Mouse (Mus musculus): ENCODE data around the gene Tgif2lx2.
"Not testable (repeated sequence)": the region's sequence is repeated elsewhere in the genome, so short reads cannot be mapped to it uniquely, and the experiment has no call there.

The Tgif2lx2 gene

DNA sequence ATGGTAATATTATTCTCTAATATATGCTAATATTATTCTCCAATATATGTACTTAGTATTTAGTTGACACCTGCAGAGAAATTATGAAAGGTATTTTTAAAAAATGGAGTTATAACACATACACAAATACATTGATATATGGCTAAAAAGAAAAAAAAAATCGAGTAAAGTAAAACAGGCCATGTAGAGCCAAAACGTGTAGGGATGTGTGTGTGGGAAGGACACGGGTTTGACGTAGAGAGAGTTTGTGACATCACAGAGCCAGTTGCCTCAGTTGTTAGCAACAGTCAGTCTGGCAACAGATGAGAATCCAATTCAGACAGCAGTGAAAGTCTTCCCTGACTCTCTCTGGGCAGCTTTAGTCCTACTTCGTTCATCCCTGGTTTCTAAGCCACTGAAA is at the start of gene Tgif2lx2:
Gene Tgif2lx2 (plus strand): TSS at position 301 of the 400 bp plus-strand sequence.
- not testable (repeated sequence) for DNase-seq (ENCODE audit: low spot score in 2 of 2)

All from spleen, postnatal 10 days (tissue).